Mouse (Mus musculus): ENCODE data around the gene Gm11541. TPM values are rescaled to one million over a fixed set of nuclear protein-coding genes. Genes with fewer than 3 reads are reported as not detected.
"Not testable (repeated sequence)": the region's sequence is repeated elsewhere in the genome, so short reads cannot be mapped to it uniquely, and the experiment has no call there.

The Gm11541 gene
- polyA plus RNA-seq, 1 experiment: not detected

DNA sequence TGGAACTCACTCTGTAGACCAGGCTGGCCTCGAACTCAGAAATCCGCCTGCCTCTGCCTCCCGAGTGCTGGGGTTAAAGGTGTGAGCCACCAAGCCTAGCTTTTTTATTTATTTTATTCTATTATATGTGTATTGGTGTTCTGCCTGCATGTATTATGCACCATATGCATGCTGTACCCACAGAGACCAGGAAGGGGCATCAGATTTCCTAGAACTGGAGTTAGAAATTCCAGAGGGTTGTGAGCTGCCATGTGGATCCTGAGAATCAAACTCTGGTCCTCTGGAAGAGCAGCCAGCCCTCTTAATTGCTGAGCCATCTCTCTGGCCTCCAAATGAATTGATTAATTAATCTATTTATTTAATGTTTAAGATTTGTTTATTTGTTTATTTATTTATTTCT, 4.9 kb downstream of the Gm11541 start:
- TF ChIP-seq GATA1 (IDR thresholded peaks at IDR 0.05; ENCODE audit: borderline replicate concordance, low read length) (no peak), FLI1 (IDR thresholded peaks at IDR 0.05; ENCODE audit: low read length) (no peak)
- H3K36me3 ChIP-seq (replicated peaks; ENCODE audit: low read length): no peaks in the 10 kb centered on the region
- H3K9me3 ChIP-seq: peaks cover 7% of the 10 kb centered on the region
- H3K4me1 ChIP-seq: peaks cover 14% of the 10 kb centered on the region; the same call in 1 of the 2 replicates
- peaks cover 26% of the 10 kb centered on the region for H3K27me3 ChIP-seq (replicated peaks)
- no peak overlapping the region for H3K4me3 ChIP-seq (replicated peaks)

- Histone ChIP-seq H3K27me3 (replicated peaks) (peaks cover 25% of the 10 kb centered on the region), H3K4me1 (peaks cover 14% of the 10 kb centered on the region; the same call in 1 of the 2 replicates), H3K4me3 (replicated peaks) (no peak overlapping the region), H3K36me3 (replicated peaks; ENCODE audit: low read length) (no peaks in the 10 kb centered on the region), H3K9me3 (peaks cover 6% of the 10 kb centered on the region)
- TF ChIP-seq FLI1 (IDR thresholded peaks at IDR 0.05; ENCODE audit: low read length) (no peak), GATA1 (IDR thresholded peaks at IDR 0.05; ENCODE audit: borderline replicate concordance, low read length) (no peak)
Measured at GRCm38 (mm10) chr11:94697703-94698464, 6.4 kb downstream of the Gm11541 start.

GRCm38 (mm10) chr11:94697140-94697539, 7.2 kb downstream of the Gm11541 start:
- TF ChIP-seq FLI1 (IDR thresholded peaks at IDR 0.05; ENCODE audit: low read length) (no peak), GATA1 (IDR thresholded peaks at IDR 0.05; ENCODE audit: borderline replicate concordance, low read length) (no peak)
- Histone ChIP-seq H3K27me3 (replicated peaks) (peaks cover 22% of the 10 kb centered on the region), H3K4me1 (peaks cover 14% of the 10 kb centered on the region; the same call in 1 of the 2 replicates), H3K9me3 (peaks cover 6% of the 10 kb centered on the region), H3K4me3 (replicated peaks) (no peak overlapping the region), H3K36me3 (replicated peaks; ENCODE audit: low read length) (no peaks in the 10 kb centered on the region)

DNA sequence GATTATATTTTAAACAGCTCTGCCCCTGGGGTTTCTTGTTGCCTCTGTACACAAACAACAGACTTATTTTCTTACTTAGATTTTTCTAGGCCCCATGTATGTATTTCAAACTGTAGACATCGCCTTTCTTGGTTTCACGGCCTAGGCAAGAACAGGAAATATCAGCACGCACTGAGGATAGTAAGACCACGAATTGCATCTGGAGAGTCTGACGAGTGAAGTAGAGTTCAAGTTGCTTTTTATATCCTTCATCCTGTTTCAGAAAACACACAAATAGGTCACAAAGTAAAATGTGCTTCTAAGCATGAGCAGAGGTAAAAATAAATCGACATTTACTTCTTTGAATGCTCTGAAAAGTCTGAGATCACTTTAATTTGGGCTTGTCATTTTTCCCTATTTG, 8.8 kb downstream of the Gm11541 start:
- peaks cover 6% of the 10 kb centered on the region for H3K9me3 ChIP-seq
- no peak overlapping the region for H3K4me3 ChIP-seq (replicated peaks)
- H3K36me3 ChIP-seq (replicated peaks; ENCODE audit: low read length): no peaks in the 10 kb centered on the region
- TF ChIP-seq FLI1 (IDR thresholded peaks at IDR 0.05; ENCODE audit: low read length) (no peak), GATA1 (IDR thresholded peaks at IDR 0.05; ENCODE audit: borderline replicate concordance, low read length) (no peak)
- peaks cover 11% of the 10 kb centered on the region for H3K27me3 ChIP-seq (replicated peaks)
- peaks cover 14% of the 10 kb centered on the region; the same call in 1 of the 2 replicates for H3K4me1 ChIP-seq

- not testable (repeated sequence) for H3K9me3 ChIP-seq; H3K4me3 ChIP-seq (replicated peaks); H3K36me3 ChIP-seq (replicated peaks; ENCODE audit: low read length)
- peaks cover 14% of the 10 kb centered on the region for H3K27me3 ChIP-seq (replicated peaks)
- H3K4me1 ChIP-seq: peaks cover 15% of the 10 kb centered on the region
Measured at GRCm38 (mm10) chr11:94692502-94692901, 11.8 kb downstream of the Gm11541 start.

DNA sequence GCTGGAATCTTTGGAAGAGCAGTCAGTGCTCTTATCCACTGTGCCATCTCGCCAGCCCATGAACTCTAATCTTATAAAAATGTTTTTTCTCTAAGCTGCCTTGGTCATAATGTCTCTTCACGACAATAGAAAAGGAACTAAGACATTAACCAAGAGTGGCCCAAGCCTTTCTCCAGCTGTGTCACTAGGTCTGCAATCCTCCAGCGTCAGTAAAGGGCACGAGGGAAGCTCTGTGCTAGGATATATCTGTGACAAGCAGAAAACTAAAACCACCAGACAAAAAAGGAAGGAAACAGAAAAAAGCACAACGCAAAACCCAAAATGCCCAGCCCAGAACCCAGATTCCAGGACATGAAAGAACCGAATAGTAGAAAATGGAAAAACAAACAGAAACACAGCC, 17.1 kb downstream of the Gm11541 start:
- Histone ChIP-seq H3K27me3 (replicated peaks) (peaks cover 5% of the 10 kb centered on the region), H3K4me3 (replicated peaks) (no peak overlapping the region), H3K36me3 (replicated peaks; ENCODE audit: low read length) (no peaks in the 10 kb centered on the region), H3K9me3 (peaks cover 8% of the 10 kb centered on the region), H3K4me1 (peaks cover 42% of the 10 kb centered on the region)
- TF ChIP-seq FLI1 (IDR thresholded peaks at IDR 0.05; ENCODE audit: low read length) (no peak), GATA1 (IDR thresholded peaks at IDR 0.05; ENCODE audit: borderline replicate concordance, low read length) (no peak)

- peak overlapping the region; percentile 62 for H3K4me3 ChIP-seq (replicated peaks)
- H3K4me1 ChIP-seq: peaks cover 58% of the 10 kb centered on the region
- H3K9me3 ChIP-seq: peaks cover 6% of the 10 kb centered on the region
- H3K27me3 ChIP-seq (replicated peaks): peaks cover 2% of the 10 kb centered on the region
- no peaks in the 10 kb centered on the region for H3K36me3 ChIP-seq (replicated peaks; ENCODE audit: low read length)
- no peak for TF ChIP-seq FLI1 (IDR thresholded peaks at IDR 0.05; ENCODE audit: low read length)
- no peak for TF ChIP-seq GATA1 (IDR thresholded peaks at IDR 0.05; ENCODE audit: borderline replicate concordance, low read length)
Measured at GRCm38 (mm10) chr11:94682427-94682826, 21.9 kb downstream of the Gm11541 start.

- Histone ChIP-seq H3K36me3 (replicated peaks; ENCODE audit: low read length) (no peaks in the 10 kb centered on the region), H3K4me3 (replicated peaks) (peak overlapping the region; percentile 62), H3K4me1 (peaks cover 57% of the 10 kb centered on the region), H3K27me3 (replicated peaks) (peaks cover 2% of the 10 kb centered on the region), H3K9me3 (peaks cover 6% of the 10 kb centered on the region)
- TF ChIP-seq GATA1 (IDR thresholded peaks at IDR 0.05; ENCODE audit: borderline replicate concordance, low read length) (no peak), FLI1 (IDR thresholded peaks at IDR 0.05; ENCODE audit: low read length) (no peak)
Measured at GRCm38 (mm10) chr11:94681640-94682039, 22.7 kb downstream of the Gm11541 start.

- H3K27me3 ChIP-seq (replicated peaks): peaks cover 8% of the 10 kb centered on the region
- H3K4me3 ChIP-seq (replicated peaks): no peak overlapping the region
- no peak for TF ChIP-seq FLI1 (IDR thresholded peaks at IDR 0.05; ENCODE audit: low read length)
- no peak for TF ChIP-seq GATA1 (IDR thresholded peaks at IDR 0.05; ENCODE audit: borderline replicate concordance, low read length)
- H3K36me3 ChIP-seq (replicated peaks; ENCODE audit: low read length): no peaks in the 10 kb centered on the region
- H3K4me1 ChIP-seq: peaks cover 62% of the 10 kb centered on the region
- H3K9me3 ChIP-seq: no peaks in the 10 kb centered on the region
Measured at GRCm38 (mm10) chr11:94680639-94681038, 23.7 kb downstream of the Gm11541 start.

- H3K36me3 ChIP-seq (replicated peaks; ENCODE audit: low read length): peaks cover 10% of the 10 kb centered on the region
- H3K4me1 ChIP-seq: peaks cover 63% of the 10 kb centered on the region
Measured at GRCm38 (mm10) chr11:94677607-94678145, 26.6 kb downstream of the Gm11541 start.

More at GRCm38 (mm10) chr11:94677607-94678145, 26.6 kb downstream of the Gm11541 start:
- TF ChIP-seq GATA1 (IDR thresholded peaks at IDR 0.05; ENCODE audit: borderline replicate concordance, low read length) (no peak), FLI1 (IDR thresholded peaks at IDR 0.05; ENCODE audit: low read length) (no peak)
- no peaks in the 10 kb centered on the region for H3K9me3 ChIP-seq
- peak overlapping the region; percentile 100 for H3K4me3 ChIP-seq (replicated peaks)
- peaks cover 10% of the 10 kb centered on the region for H3K27me3 ChIP-seq (replicated peaks)
